Mouse (Mus musculus) cerebellum, adult 11 months (tissue): Measurements from ENCODE around the gene Stambpl1.
"Not testable (repeated sequence)": the region's sequence is repeated elsewhere in the genome, so short reads cannot be mapped to it uniquely, and the experiment has no call there.

Source experiments
- DNase-seq: peaks from one replicate; pipeline ENCODE4 v3.0.0; 2022

Gene Stambpl1

GRCm38 (mm10) chr19:34198901-34199300 lies 6.9 kb downstream of the Stambpl1 start:
- DNase-seq: no peak

- no peak for DNase-seq
These were observed 7.5 kb downstream of the Stambpl1 start for GRCm38 (mm10) chr19:34199488-34199887.

GRCm38 (mm10) chr19:34202668-34203067 lies 10.6 kb downstream of the Stambpl1 start:
- no peak for DNase-seq

- not testable (repeated sequence) for DNase-seq
These were observed 14.1 kb downstream of the Stambpl1 start for GRCm38 (mm10) chr19:34206128-34206527.

GRCm38 (mm10) chr19:34206760-34207440 lies 14.9 kb downstream of the Stambpl1 start:
- DNase-seq: no peak

- DNase-seq: no peak
These were observed 17.0 kb downstream of the Stambpl1 start for GRCm38 (mm10) chr19:34209031-34209430.

GRCm38 (mm10) chr19:34209930-34210581 lies 18.0 kb downstream of the Stambpl1 start:
- no peak for DNase-seq

GRCm38 (mm10) chr19:34210841-34211240 lies 18.8 kb downstream of the Stambpl1 start:
- DNase-seq: no peak

- no peak for DNase-seq
These were observed 20.6 kb downstream of the Stambpl1 start for GRCm38 (mm10) chr19:34212489-34213250.

GRCm38 (mm10) chr19:34213251-34213645 lies 21.2 kb downstream of the Stambpl1 start:
- DNase-seq: no peak

GRCm38 (mm10) chr19:34214136-34214535 lies 22.1 kb downstream of the Stambpl1 start:
- no peak for DNase-seq

GRCm38 (mm10) chr19:34216956-34217355 lies 24.9 kb downstream of the Stambpl1 start:
- DNase-seq: no peak

- DNase-seq: no peak
These were observed 25.7 kb downstream of the Stambpl1 start for GRCm38 (mm10) chr19:34217761-34218160.

- no peak for DNase-seq
These were observed 27.4 kb downstream of the Stambpl1 start for GRCm38 (mm10) chr19:34219260-34219968.

GRCm38 (mm10) chr19:34220732-34221380 lies 28.8 kb downstream of the Stambpl1 start:
- DNase-seq: no peak

GRCm38 (mm10) chr19:34222805-34223204 lies 30.8 kb downstream of the Stambpl1 start:
- no peak for DNase-seq

GRCm38 (mm10) chr19:34231596-34231995 lies 39.6 kb downstream of the Stambpl1 start:
- DNase-seq: no peak

- DNase-seq: no peak
These were observed 40.3 kb downstream of the Stambpl1 start for GRCm38 (mm10) chr19:34232326-34232725.

GRCm38 (mm10) chr19:34233944-34234343 lies 41.9 kb downstream of the Stambpl1 start:
- DNase-seq: no peak

GRCm38 (mm10) chr19:34236049-34236448 lies 44.0 kb downstream of the Stambpl1 start:
- DNase-seq: no peak

- DNase-seq: no peak
These were observed 45.7 kb downstream of the Stambpl1 start for GRCm38 (mm10) chr19:34237746-34238145.

- DNase-seq: no peak
These were observed 48.4 kb downstream of the Stambpl1 start for GRCm38 (mm10) chr19:34240273-34241039.
